In the genomic region with DNA sequence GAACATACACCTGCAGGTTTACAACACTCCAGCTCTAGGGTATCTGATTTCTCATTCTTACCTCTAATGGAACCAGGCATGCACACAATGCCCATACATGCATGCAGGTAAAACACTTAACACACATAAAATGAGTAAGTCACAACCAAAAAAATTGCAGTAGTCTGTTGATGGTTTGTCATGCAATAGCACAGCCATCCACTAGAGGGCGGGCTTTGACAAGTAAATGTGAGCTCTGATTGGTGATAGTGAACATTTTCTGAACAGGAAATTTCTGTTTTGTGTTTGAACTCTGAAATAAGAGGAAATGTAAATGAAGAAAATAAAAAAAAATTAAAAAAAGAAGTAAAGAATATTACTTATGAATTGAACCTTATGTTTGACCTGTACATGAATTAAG, we compare ENCODE assay signal across 9 mouse cellular contexts. TPM values are rescaled to one million over a fixed set of nuclear protein-coding genes. Genes with fewer than 3 reads are reported as not detected.
DNase-seq lines count a peak whose midpoint lies in the region; ATAC-seq and TF ChIP-seq lines count a peak whose summit lies in the region.
"Had no signal": no experiment of that assay in that cellular context is flagged by ENCODE, and none has a peak within 500 bp of the region (broad histone marks: within the 10 kb centered on the region; RNA-seq: fewer than 3 reads in every experiment).

No protein-coding gene starts in this region.

- 0% methylated on average over 1 of the region's 1 CpGs for WGBS in cerebellum, adult 2 months
- WGBS in lung, embryonic 14.5 days, result 2% methylated on average over 1 of the region's 1 CpGs

- H3K9me3 ChIP-seq in lung, embryonic 14.5 days (ENCODE audit: low read depth, low read length), result no peaks in the 10 kb centered on the region

- H3K9ac ChIP-seq in lung, embryonic 14.5 days, result no peak overlapping the region

- TF ChIP-seq POLR2A in cerebellum, adult 2 months (IDR thresholded peaks at IDR 0.05; ENCODE audit: borderline replicate concordance, insufficient read depth, low read length), result no peak

- no peaks in the 10 kb centered on the region for H3K36me3 ChIP-seq in lung, embryonic 14.5 days (ENCODE audit: insufficient read depth)

- TF ChIP-seq CTCF in cerebellum, adult 2 months (IDR thresholded peaks at IDR 0.05; ENCODE audit: borderline replicate concordance, insufficient read depth, low read depth, low read length), result no peak
- peak; percentile 88 for TF ChIP-seq CTCF in lung, embryonic 14.5 days (IDR thresholded peaks at IDR 0.05; ENCODE audit: low read depth)

- no peaks in the 10 kb centered on the region for H3K27me3 ChIP-seq in cerebellum, adult 2 months (ENCODE audit: control insufficient read depth, insufficient read depth, low read length)
- H3K27me3 ChIP-seq in lung, embryonic 14.5 days (ENCODE audit: insufficient read depth, low read length), result no peaks in the 10 kb centered on the region

- H3K27ac ChIP-seq in cerebellum, adult 2 months (ENCODE audit: insufficient read depth, low read length), result no peak overlapping the region
- no peak overlapping the region for H3K27ac ChIP-seq in lung, embryonic 14.5 days (ENCODE audit: low read depth)

- H3K4me3 ChIP-seq in cerebellum, adult 2 months (replicated peaks; ENCODE audit: insufficient read depth, low read depth, low read length), result no peak overlapping the region
- H3K4me3 ChIP-seq in lung, embryonic 14.5 days (ENCODE audit: low read depth, low read length), result no peak overlapping the region

- H3K4me2 ChIP-seq in lung, embryonic 14.5 days, result no peak overlapping the region

- ATAC-seq in lung, embryonic 14.5 days (ENCODE audit: insufficient read depth), result no peak

- DNase-seq in B cell, adult 2 months, result peak; percentile 73 to 75
- DNase-seq in MEL-GATA-1-ER (ENCODE audit: extremely low read depth, low read depth), result peak; percentile 44
- peak; percentile 28 to 63 for DNase-seq in cerebellum, adult 2 months
- DNase-seq in frontal cortex, postnatal 36 days (ENCODE audit: low spot score in 2 of 2), result peak; percentile 61 to 81
- DNase-seq in kidney, postnatal 4 days, result peak; percentile 84
- peak; percentile 87 for DNase-seq in lung, embryonic 14.5 days
- DNase-seq in right cerebral cortex, postnatal 14 days, result peak; percentile 79
- peak; percentile 47 to 56 for DNase-seq in urinary bladder, postnatal 36 days (ENCODE audit: low spot score in 2 of 2)

- H3K4me1 ChIP-seq in cerebellum, adult 2 months (ENCODE audit: control insufficient read depth, insufficient read depth, low read length), result no peaks in the 10 kb centered on the region
- H3K4me1 ChIP-seq in lung, embryonic 14.5 days (ENCODE audit: insufficient read depth), result no peaks in the 10 kb centered on the region

RNA-seq across cellular contexts. Expression of a gene that starts 24.9 kb away (rescaled TPM):
- polyA plus RNA-seq in cerebellum, adult 2 months (2012; rRNA removed), result not detected in 2 replicates
- polyA plus RNA-seq in lung, embryonic 14.5 days (2014; fragmentation: Nextera tagmentation; extraction: Ambion mirVana), result not detected in 2 replicates
- polyA plus RNA-seq: heart, embryonic 14.5 days had no signal

RNA-seq across cellular contexts. Expression of a gene that starts 51.3 kb away (rescaled TPM):
- polyA plus RNA-seq in cerebellum, adult 2 months (2012; rRNA removed), result 1.9 and 2.9 TPM in 2 replicates
- 62.1 and 64.5 TPM in 2 replicates for polyA plus RNA-seq in lung, embryonic 14.5 days (2014; fragmentation: Nextera tagmentation; extraction: Ambion mirVana)

Comparison
In these comparisons a context has a peak if more than half of its experiments do, and no peak if none do; other contexts are left out.
1. RNA of a gene that starts 51.3 kb away (polyA plus RNA-seq): 62.1 to 64.5 TPM in lung, embryonic 14.5 days; 1.9 to 2.9 TPM in cerebellum, adult 2 months; every median in the first group is over 10 times any median in the second.
2. Peak in every context shown above with its lines, with median percentiles within 50 percentile points of each other: DNase-seq.